Mouse (Mus musculus) neural tube, embryonic 12.5 days (tissue): ENCODE results near the gene Ogdh. TPM values are rescaled to one million over a fixed set of nuclear protein-coding genes. Genes with fewer than 3 reads are reported as not detected.

Experiments used
- ATAC-seq: fragments of 200-750 bp; cut with Nextera tagmentation; 2 replicates; pipeline ENCODE4 v1.8.0; 2017; ENCODE audit warnings: low read depth, mild to moderate bottlenecking, moderate TSS enrichment, moderate library complexity; ENCODE audit not compliant: low FRiP score
- H3K27ac ChIP-seq: fragments of 300-500 bp; sonication (generic); 2 replicates; pipeline ENCODE4 v1.5.1; 2016
- H3K27me3 ChIP-seq: fragments of 300-500 bp; sonication (generic); replicated peaks from 2 replicates; pipeline ENCODE4 v1.6.1; 2016; ENCODE audit warnings: mild to moderate bottlenecking
- H3K36me3 ChIP-seq: fragments of 300-500 bp; sonication (generic); 2 replicates; pipeline ENCODE4 v1.6.1; 2016; ENCODE audit warnings: mild to moderate bottlenecking
- H3K4me1 ChIP-seq: fragments of 300-500 bp; sonication (generic); 2 replicates; pipeline ENCODE4 v1.6.1; 2016
- H3K4me2 ChIP-seq: fragments of 300-500 bp; sonication (generic); replicated peaks from 2 replicates; pipeline ENCODE4 v1.6.1; 2016; ENCODE audit warnings: mild to moderate bottlenecking
- H3K4me3 ChIP-seq: fragments of 300-500 bp; sonication (generic); 2 replicates; pipeline ENCODE4 v1.5.1; 2016
- H3K9ac ChIP-seq: fragments of 300-500 bp; sonication (generic); 2 replicates; pipeline ENCODE4 v1.6.1; 2016; ENCODE audit warnings: mild to moderate bottlenecking
- H3K9me3 ChIP-seq: fragments of 300-500 bp; sonication (generic); 2 replicates; pipeline ENCODE4 v1.6.1; 2016; ENCODE audit warnings: mild to moderate bottlenecking
- whole genome bisulfite sequencing: fragments of 180-500 bp; shearing (Covaris S2); methylation state at CpG from one replicate; pipeline ENCODE4 v1.1.7; 2016; 5-methylcytosine and 5-hydroxymethylcytosine counted together
- microRNA-seq: library from miRNA; unstranded; fragments of <30 nt; microRNA quantifications from one replicate; pipeline ENCODE4, GENCODE M21; 2017
- polyA plus RNA-seq: library from polyadenylated mRNA; unstranded; fragments of >200 nt; fragmentation: Nextera tagmentation; extraction: Ambion mirVana; gene quantifications from 2 replicates; pipeline ENCODE4 v1.2.1, GENCODE M21; 2016

The Ogdh gene
- polyA plus RNA-seq, 1 experiment from 2014 or later, result 103 TPM

DNA sequence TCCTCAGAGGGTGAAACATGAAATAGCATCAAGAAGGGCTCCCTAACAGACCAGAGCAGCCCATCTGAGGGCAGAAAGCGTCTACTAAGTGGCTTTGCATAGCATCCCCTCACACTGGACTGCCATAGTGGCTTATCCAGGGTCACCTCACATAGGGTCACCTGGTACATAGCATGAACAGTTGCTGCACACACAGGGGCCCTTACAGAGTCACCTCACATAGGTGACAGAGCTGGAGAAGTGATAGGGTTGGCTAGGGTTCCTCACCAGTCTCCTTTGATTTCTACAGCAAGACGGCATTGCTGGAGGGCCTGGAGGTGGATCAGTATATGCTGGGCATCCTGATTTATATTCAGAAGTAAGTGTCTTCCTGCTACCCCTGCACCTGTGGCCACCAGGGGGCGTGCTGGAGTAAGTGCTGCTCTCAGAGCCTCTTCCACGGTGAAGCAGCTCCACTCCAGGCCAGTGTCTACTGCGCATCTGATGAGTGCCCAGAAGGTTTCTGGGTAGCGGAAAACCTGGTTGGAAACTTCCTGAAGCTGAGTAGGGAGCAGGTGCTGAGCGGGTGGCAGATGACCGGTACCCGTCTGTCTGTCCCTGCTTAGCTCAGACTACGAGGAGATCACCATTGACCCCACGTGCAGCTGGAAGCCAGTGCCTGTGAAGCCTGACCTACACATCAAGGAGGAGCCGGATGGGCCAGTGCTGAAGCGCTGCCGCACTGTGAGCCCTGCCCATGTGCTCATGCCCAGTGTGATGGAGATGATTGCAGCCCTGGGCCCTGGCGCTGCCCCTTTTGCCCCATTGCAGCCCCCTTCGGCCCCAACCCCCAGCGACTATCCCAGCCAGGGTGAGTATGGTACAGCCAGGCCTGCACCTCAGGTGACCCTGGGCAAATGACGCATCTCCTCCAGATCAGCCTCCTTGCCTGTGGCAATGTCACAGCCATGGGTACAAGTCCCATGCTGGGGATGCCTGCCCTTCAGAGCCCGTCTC is 111.4 kb downstream of the Ogdh start:
- H3K36me3 ChIP-seq, result peaks cover 84% of the 10 kb centered on the region
- H3K4me1 ChIP-seq, result peaks cover 10% of the 10 kb centered on the region
- no peak overlapping the region for H3K27ac ChIP-seq
- 89% methylated on average over 19 of the region's 19 CpGs for WGBS
- no peak overlapping the region for H3K4me2 ChIP-seq
- no peaks in the 10 kb centered on the region for H3K9me3 ChIP-seq
- no peak overlapping the region for H3K4me3 ChIP-seq
- no peak overlapping the region for H3K9ac ChIP-seq
- no peak for ATAC-seq
- H3K27me3 ChIP-seq, result no peaks in the 10 kb centered on the region

GRCm38 (mm10) chr11:6403830-6404405 is 112.5 kb downstream of the Ogdh start:
- no peak overlapping the region for H3K4me3 ChIP-seq
- H3K4me2 ChIP-seq, result no peak overlapping the region
- peaks cover 10% of the 10 kb centered on the region for H3K4me1 ChIP-seq
- no peaks in the 10 kb centered on the region for H3K9me3 ChIP-seq
- no peak overlapping the region for H3K9ac ChIP-seq
- H3K27me3 ChIP-seq, result no peaks in the 10 kb centered on the region
- 91% methylated on average over 5 of the region's 5 CpGs for WGBS
- no peak for ATAC-seq
- H3K27ac ChIP-seq, result no peak overlapping the region
- H3K36me3 ChIP-seq, result peaks cover 75% of the 10 kb centered on the region

DNA sequence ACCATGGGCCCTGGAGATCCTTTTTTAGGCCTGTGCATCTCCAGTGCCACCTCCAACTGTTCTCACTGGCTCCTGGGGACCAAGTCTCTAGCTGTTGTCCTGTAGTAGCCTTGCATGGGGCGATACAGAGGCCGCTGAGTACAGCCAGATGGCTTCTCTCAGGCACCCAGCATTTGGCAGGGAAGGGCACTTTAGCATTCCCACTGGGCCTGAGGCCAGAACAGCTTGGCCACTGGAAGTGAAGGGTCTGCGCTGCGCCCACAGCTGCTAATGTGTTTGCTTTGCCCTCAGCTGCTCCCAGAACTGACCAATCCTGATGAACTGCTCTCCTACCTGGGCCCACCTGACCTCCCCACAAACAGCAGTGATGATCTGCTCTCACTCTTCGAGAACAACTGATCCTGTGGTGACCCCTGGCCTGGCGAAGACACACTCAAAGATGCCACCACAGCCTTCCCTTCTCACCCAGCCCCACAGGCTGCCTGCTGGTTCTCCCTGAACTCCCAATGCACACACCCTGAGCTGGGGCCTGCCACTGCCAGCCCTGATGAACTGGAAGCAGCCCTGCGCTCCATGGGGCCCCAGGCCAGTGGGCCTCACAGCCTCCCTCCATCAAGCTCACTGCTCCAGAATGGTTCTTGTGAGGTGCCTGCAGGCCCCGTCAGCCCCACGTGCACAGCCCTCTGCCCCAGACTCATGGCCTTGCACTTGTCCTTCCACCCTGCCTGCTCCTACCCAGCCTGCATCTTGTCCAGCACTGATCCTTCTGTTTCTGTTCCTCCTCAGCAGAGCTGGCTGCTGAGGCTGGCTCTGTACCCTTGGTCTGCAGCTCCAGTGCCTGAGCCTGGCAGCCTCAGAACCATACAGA is 113.5 kb downstream of the Ogdh start:
- 0 out of 2 replicates have a peak overlapping the region, but pooled peaks have one; percentile 8 for H3K9ac ChIP-seq

DNA sequence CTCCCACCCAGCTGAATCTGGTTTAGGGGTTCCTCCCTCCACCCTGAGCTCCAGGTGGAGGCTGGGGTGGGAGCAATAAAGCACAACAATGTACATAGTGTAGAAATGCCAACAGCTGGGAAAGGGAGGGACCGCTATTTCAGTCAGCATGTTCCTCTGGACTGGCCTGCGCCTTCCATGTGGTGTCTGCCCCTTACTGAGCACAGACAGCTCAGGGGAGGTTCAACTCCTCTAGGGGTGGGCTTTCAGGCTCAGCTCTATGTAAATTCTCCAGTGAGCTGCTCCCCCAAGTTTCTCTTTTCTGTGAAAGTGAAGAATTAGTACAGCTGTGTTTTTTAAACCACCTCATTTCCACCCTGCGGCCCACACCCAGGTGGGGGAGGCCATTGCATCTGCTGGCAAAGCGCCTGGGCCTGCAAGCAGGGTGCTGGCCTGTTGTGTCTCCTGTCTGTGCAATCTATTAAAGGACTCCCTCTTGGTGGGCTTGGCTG is 114.2 kb downstream of the Ogdh start:
- Histone ChIP-seq H3K36me3 (peaks cover 59% of the 10 kb centered on the region), H3K9me3 (no peaks in the 10 kb centered on the region), H3K9ac (0 out of 2 replicates have a peak overlapping the region, but pooled peaks have one; percentile 8), H3K27ac (peak overlapping the region; percentile 15; the same call in 1 of the 2 replicates), H3K4me2 (no peak overlapping the region), H3K27me3 (no peaks in the 10 kb centered on the region), H3K4me3 (no peak overlapping the region), H3K4me1 (peaks cover 10% of the 10 kb centered on the region)
- WGBS, result 78% methylated on average over 4 of the region's 4 CpGs
- ATAC-seq, result no peak

More for the DNA sequence above, 113.5 kb downstream of the Ogdh start:
- Histone ChIP-seq H3K36me3 (peaks cover 65% of the 10 kb centered on the region), H3K4me3 (no peak overlapping the region), H3K4me2 (no peak overlapping the region), H3K4me1 (peaks cover 10% of the 10 kb centered on the region), H3K27ac (0 out of 2 replicates have a peak overlapping the region, but pooled peaks have one; percentile 15), H3K27me3 (no peaks in the 10 kb centered on the region), H3K9me3 (no peaks in the 10 kb centered on the region)
- 94% methylated on average over 9 of the region's 9 CpGs for WGBS
- ATAC-seq, result no peak

Small RNA genes within 50 kb of the gene (microRNA-seq; reads per million reads assigned to microRNA genes)
- 2.8 reads per million, percentile 7 among the genes with 10 or more reads in this experiment for gene Mir7651

Other genes starting within 250 kb of the Ogdh start
- 21.3 and 21.4 TPM in 2 replicates for gene Camk2b, start 225.3 kb upstream of the Ogdh start, polyA plus RNA-seq
- gene A730071L15Rik, start 91.6 kb upstream of the Ogdh start, polyA plus RNA-seq, result 0.34 and 0.79 TPM in 2 replicates
- 56.4 and 58.8 TPM in 2 replicates for gene Nudcd3, start 91.2 kb upstream of the Ogdh start, polyA plus RNA-seq
- gene Npc1l1, start 61.5 kb upstream of the Ogdh start, polyA plus RNA-seq, result not detected in 2 replicates
- gene Ddx56, start 23.9 kb upstream of the Ogdh start, polyA plus RNA-seq, result 85.3 and 86.0 TPM in 2 replicates
- gene Tmed4, start 16.8 kb upstream of the Ogdh start, polyA plus RNA-seq, result 145 and 150 TPM in 2 replicates
- gene Zmiz2, start 97.4 kb downstream of the Ogdh start, polyA plus RNA-seq, result 23.9 and 24.1 TPM in 2 replicates
- gene Ppia, start 123.8 kb downstream of the Ogdh start, polyA plus RNA-seq, result 4,309 and 4,532 TPM in 2 replicates
- 580 and 625 TPM in 2 replicates for gene H2afv, start 152.8 kb downstream of the Ogdh start, polyA plus RNA-seq
- gene Purb, start 184.3 kb downstream of the Ogdh start, polyA plus RNA-seq, result 13.8 and 14.2 TPM in 2 replicates
- gene Myo1g, start 229.3 kb downstream of the Ogdh start, polyA plus RNA-seq, result 0.97 and 1.0 TPM in 2 replicates